Mouse (Mus musculus): ENCODE data around the gene Rhot2. TPM values are rescaled to one million over a fixed set of nuclear protein-coding genes. Genes with fewer than 3 reads are reported as not detected.

Rhot2 gene
- total RNA-seq, 1 experiment, result 36.8 TPM

DNA sequence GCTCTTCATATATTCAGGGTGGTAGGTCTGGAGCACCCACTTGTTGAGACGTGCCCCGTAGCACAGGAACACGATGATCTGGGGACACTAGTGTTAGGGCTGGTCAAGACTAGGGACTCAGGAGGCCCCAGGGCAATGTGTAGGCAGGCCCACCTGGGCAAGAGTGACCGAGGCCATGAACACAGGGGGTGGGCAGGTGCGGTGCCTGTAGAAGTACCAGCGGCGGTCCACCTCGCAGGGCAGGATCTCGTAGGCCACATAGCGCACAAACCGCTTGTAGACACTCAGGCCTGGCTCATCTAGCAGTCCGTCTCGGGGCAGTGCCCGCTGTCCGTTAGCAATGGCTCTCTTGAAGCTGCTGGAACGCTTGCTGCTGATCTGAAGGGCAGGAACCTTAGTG, 8.8 kb downstream of the Rhot2 start:
- H3K4me3 ChIP-seq (ENCODE audit: insufficient read depth in 1 of 2, low read depth in 1 of 2, low read length in 2 of 2, poor library complexity in 1 of 2, severe bottlenecking in 1 of 2), result no peak overlapping the region
- TF ChIP-seq HCFC1 (IDR thresholded peaks at IDR 0.05; ENCODE audit: borderline replicate concordance, insufficient read depth, low read length), result no peak
- no peak for TF ChIP-seq ZC3H11A (IDR thresholded peaks at IDR 0.05; ENCODE audit: borderline replicate concordance, low read depth, low read length)
- TF ChIP-seq ZNF384 (IDR thresholded peaks at IDR 0.05; ENCODE audit: low read depth, low read length), result no peak
- TF ChIP-seq CHD2 (IDR thresholded peaks at IDR 0.05; ENCODE audit: low read depth, low read length), result no peak
- no peak for TF ChIP-seq MAFK (IDR thresholded peaks at IDR 0.05; ENCODE audit: insufficient read depth, low read depth, low read length)
- no peak for DNase-seq (ENCODE audit: low read depth, low spot score)
- peaks cover 51% of the 10 kb centered on the region for H3K36me3 ChIP-seq (ENCODE audit: control insufficient read depth, insufficient read depth, low read length, poor library complexity, severe bottlenecking)
- H3K9me3 ChIP-seq (ENCODE audit: control insufficient read depth, insufficient read depth, low read depth, low read length), result no peaks in the 10 kb centered on the region
- no peak overlapping the region for H3K27ac ChIP-seq (ENCODE audit: insufficient read depth, low read depth, low read length, poor library complexity, severe bottlenecking)
- H3K4me1 ChIP-seq (ENCODE audit: control insufficient read depth in 2 of 2, insufficient read depth in 2 of 2, low read length in 2 of 2, poor library complexity in 1 of 2), result peaks cover 2 to 26% of the 10 kb centered on the region in 2 experiments; a peak in 1 of 4 replicates
- in situ Hi-C loops (cut with MboI; ENCODE audit: low sequenced_read_pairs in 2 of 2, unreplicated experiment in 2 of 2), result no loop called here
- no peak overlapping the region for H3K9ac ChIP-seq (ENCODE audit: insufficient read depth, low read depth, low read length, poor library complexity, severe bottlenecking)

DNA sequence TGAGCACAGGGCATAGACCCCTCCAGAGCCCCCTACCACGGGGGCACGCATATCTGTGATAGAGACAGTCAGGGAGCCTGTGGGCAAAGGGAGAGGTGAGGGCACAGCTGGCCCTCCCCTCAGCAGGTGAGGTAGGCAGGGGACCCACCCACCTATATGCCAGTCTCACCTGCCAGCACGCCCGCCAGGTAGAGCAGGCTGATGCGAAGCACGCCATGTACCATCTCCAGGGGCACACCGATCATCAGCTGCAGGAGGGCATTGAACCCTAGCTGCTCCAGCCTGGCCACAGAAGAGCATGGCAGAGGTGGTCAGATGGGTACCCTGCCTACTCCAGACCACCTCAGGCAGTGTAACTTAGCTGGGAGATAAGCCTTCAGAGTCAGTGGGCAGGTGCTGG, 9.3 kb downstream of the Rhot2 start:
- no peak overlapping the region for H3K27ac ChIP-seq (ENCODE audit: insufficient read depth, low read depth, low read length, poor library complexity, severe bottlenecking)
- in situ Hi-C loops (cut with MboI; ENCODE audit: low sequenced_read_pairs in 2 of 2, unreplicated experiment in 2 of 2), result no loop called here
- no peak for TF ChIP-seq CHD2 (IDR thresholded peaks at IDR 0.05; ENCODE audit: low read depth, low read length)
- TF ChIP-seq MAFK (IDR thresholded peaks at IDR 0.05; ENCODE audit: insufficient read depth, low read depth, low read length), result no peak
- peaks cover 2 to 26% of the 10 kb centered on the region in 2 experiments; a peak in 1 of 4 replicates for H3K4me1 ChIP-seq (ENCODE audit: control insufficient read depth in 2 of 2, insufficient read depth in 2 of 2, low read length in 2 of 2, poor library complexity in 1 of 2)
- no peak for DNase-seq (ENCODE audit: low read depth, low spot score)
- no peaks in the 10 kb centered on the region for H3K9me3 ChIP-seq (ENCODE audit: control insufficient read depth, insufficient read depth, low read depth, low read length)
- H3K36me3 ChIP-seq (ENCODE audit: control insufficient read depth, insufficient read depth, low read length, poor library complexity, severe bottlenecking), result peaks cover 51% of the 10 kb centered on the region
- H3K9ac ChIP-seq (ENCODE audit: insufficient read depth, low read depth, low read length, poor library complexity, severe bottlenecking), result no peak overlapping the region
- H3K4me3 ChIP-seq (ENCODE audit: insufficient read depth in 1 of 2, low read depth in 1 of 2, low read length in 2 of 2, poor library complexity in 1 of 2, severe bottlenecking in 1 of 2), result no peak overlapping the region

DNA sequence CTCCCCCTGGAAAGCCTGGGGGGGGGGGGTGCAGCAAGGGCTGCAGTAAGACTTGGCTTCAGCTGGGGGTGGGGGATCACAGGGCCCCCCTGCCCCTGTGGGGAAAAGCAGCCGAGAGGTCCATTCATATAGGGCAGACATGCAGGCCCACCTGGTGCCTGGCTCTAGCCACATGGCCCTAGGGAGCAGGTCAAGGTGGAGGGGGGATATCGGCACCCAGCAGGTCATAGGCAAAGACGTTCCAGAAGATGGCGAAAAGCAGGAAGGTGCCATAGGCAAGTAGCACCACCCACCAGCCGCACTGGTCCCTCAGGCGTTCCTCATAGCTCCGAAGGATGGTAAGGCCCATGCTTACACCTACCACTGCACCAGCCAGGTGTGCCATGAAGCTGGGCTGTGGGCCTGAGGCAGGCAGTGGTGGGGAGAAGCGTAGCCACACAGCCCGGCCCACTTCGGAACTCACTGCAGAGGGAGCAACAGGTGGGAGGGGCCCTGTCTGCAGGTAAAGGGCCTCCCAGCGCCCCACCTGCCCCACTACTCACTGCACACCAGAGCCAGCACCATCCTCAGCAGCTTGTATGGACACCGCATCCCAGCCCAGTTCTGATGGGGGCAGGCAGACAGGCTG, 9.9 kb downstream of the Rhot2 start:
- Histone ChIP-seq H3K4me3 (ENCODE audit: insufficient read depth in 1 of 2, low read depth in 1 of 2, low read length in 2 of 2, poor library complexity in 1 of 2, severe bottlenecking in 1 of 2) (no peak overlapping the region), H3K9ac (ENCODE audit: insufficient read depth, low read depth, low read length, poor library complexity, severe bottlenecking) (no peak overlapping the region), H3K4me1 (ENCODE audit: control insufficient read depth in 2 of 2, insufficient read depth in 2 of 2, low read length in 2 of 2, poor library complexity in 1 of 2) (peaks cover 2 to 26% of the 10 kb centered on the region in 2 experiments; a peak in 1 of 4 replicates), H3K27ac (ENCODE audit: insufficient read depth, low read depth, low read length, poor library complexity, severe bottlenecking) (no peak overlapping the region), H3K9me3 (ENCODE audit: control insufficient read depth, insufficient read depth, low read depth, low read length) (no peaks in the 10 kb centered on the region), H3K36me3 (ENCODE audit: control insufficient read depth, insufficient read depth, low read length, poor library complexity, severe bottlenecking) (peaks cover 50% of the 10 kb centered on the region)
- TF ChIP-seq ZNF384 (IDR thresholded peaks at IDR 0.05; ENCODE audit: low read depth, low read length) (no peak), CHD2 (IDR thresholded peaks at IDR 0.05; ENCODE audit: low read depth, low read length) (no peak), ZC3H11A (IDR thresholded peaks at IDR 0.05; ENCODE audit: borderline replicate concordance, low read depth, low read length) (no peak), HCFC1 (IDR thresholded peaks at IDR 0.05; ENCODE audit: borderline replicate concordance, insufficient read depth, low read length) (no peak), MAFK (IDR thresholded peaks at IDR 0.05; ENCODE audit: insufficient read depth, low read depth, low read length) (no peak)
- DNase-seq (ENCODE audit: low read depth, low spot score), result no peak
- in situ Hi-C loops (cut with MboI; ENCODE audit: low sequenced_read_pairs in 2 of 2, unreplicated experiment in 2 of 2), result no loop called here

DNA sequence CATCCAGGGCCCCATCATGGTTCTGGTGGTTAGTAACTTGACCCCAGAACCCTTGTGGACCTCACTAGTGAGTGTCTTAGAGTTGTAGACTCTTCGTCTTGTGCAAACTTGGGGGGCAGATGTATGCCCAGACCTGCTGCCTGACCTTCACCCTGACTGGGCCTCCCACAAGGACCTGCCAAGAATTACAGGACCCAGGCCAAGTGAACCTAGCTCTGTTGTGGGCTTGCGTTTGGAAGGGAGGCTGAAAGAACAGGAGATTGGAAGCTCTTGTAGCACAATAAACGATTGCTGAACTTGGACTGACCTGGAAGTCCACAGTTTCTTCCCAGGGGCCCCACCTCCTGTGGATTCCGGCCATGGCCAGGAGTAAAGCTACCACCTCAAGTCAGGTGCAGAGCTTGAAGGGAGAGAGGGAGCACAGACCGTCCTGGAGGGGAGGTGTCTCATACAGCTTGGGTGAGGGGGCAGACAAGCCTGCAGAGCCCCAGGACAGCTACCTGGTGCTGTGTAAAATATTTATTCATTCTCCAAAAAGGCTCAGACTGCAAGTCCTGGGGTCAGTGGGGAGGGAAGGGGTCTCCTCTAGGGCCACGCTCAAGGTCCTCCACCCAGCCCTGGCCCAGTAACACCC, 10.6 kb downstream of the Rhot2 start:
- Histone ChIP-seq H3K9me3 (ENCODE audit: control insufficient read depth, insufficient read depth, low read depth, low read length) (no peaks in the 10 kb centered on the region), H3K9ac (ENCODE audit: insufficient read depth, low read depth, low read length, poor library complexity, severe bottlenecking) (peak overlapping the region; percentile 91), H3K4me1 (ENCODE audit: control insufficient read depth in 2 of 2, insufficient read depth in 2 of 2, low read length in 2 of 2, poor library complexity in 1 of 2) (peaks cover 2 to 26% of the 10 kb centered on the region in 2 experiments; a peak in 1 of 4 replicates), H3K27ac (ENCODE audit: insufficient read depth, low read depth, low read length, poor library complexity, severe bottlenecking) (no peak overlapping the region), H3K36me3 (ENCODE audit: control insufficient read depth, insufficient read depth, low read length, poor library complexity, severe bottlenecking) (peaks cover 46% of the 10 kb centered on the region), H3K4me3 (ENCODE audit: insufficient read depth in 1 of 2, low read depth in 1 of 2, low read length in 2 of 2, poor library complexity in 1 of 2, severe bottlenecking in 1 of 2) (peak overlapping the region; percentile 83 to 97)
- DNase-seq (ENCODE audit: low read depth, low spot score), result no peak
- in situ Hi-C loops (cut with MboI; ENCODE audit: low sequenced_read_pairs in 2 of 2, unreplicated experiment in 2 of 2), result no loop called here
- no peak for TF ChIP-seq ZC3H11A (IDR thresholded peaks at IDR 0.05; ENCODE audit: borderline replicate concordance, low read depth, low read length)
- TF ChIP-seq HCFC1 (IDR thresholded peaks at IDR 0.05; ENCODE audit: borderline replicate concordance, insufficient read depth, low read length), result no peak
- no peak for TF ChIP-seq ZNF384 (IDR thresholded peaks at IDR 0.05; ENCODE audit: low read depth, low read length)
- no peak for TF ChIP-seq CHD2 (IDR thresholded peaks at IDR 0.05; ENCODE audit: low read depth, low read length)
- no peak for TF ChIP-seq MAFK (IDR thresholded peaks at IDR 0.05; ENCODE audit: insufficient read depth, low read depth, low read length)

All from ES-E14 (cell line).